Mouse (Mus musculus): Measurements from ENCODE around the gene Gm21981.

Gene Gm21981

GRCm38 (mm10) chr17:47703556-47703955, 9.3 kb upstream of the Gm21981 start:
- in situ Hi-C loops (cut with MboI, MseI) = no loop called here

GRCm38 (mm10) chr17:47702548-47703345, 8.5 kb upstream of the Gm21981 start:
- in situ Hi-C loops (cut with MboI, MseI) = no loop called here

GRCm38 (mm10) chr17:47701793-47702192, 7.5 kb upstream of the Gm21981 start:
- in situ Hi-C loops (cut with MboI, MseI) = no loop called here

- in situ Hi-C loops (cut with MboI, MseI) = no loop called here
Observed at GRCm38 (mm10) chr17:47699055-47699454, 4.8 kb upstream of the Gm21981 start.

- in situ Hi-C loops (cut with MboI, MseI) = no loop called here
Observed at GRCm38 (mm10) chr17:47698156-47698555, 3.9 kb upstream of the Gm21981 start.

GRCm38 (mm10) chr17:47695337-47695710, 1.1 kb upstream of the Gm21981 start:
- in situ Hi-C loops (cut with MboI, MseI) = no loop called here

GRCm38 (mm10) chr17:47694503-47695336, 465 bp upstream of the Gm21981 start, which contains the start of gene Prickle4:
Prickle4 (minus strand) TSS chr17:47694736.
- in situ Hi-C loops (cut with MboI, MseI) = loop anchor here (5.0 kb wide), 2 partner anchors 57 to 187 kb away; partner anchors contain the start of gene Ccnd3

- in situ Hi-C loops (cut with MboI, MseI) = loop anchor here (5.0 kb wide), 2 partner anchors 57 to 187 kb away; partner anchors contain the start of gene Ccnd3
Observed at GRCm38 (mm10) chr17:47693671-47694441, 399 bp downstream of the Gm21981 start.

GRCm38 (mm10) chr17:47691650-47692049, 2.6 kb downstream of the Gm21981 start:
- in situ Hi-C loops (cut with MboI, MseI) = loop anchor here (5.0 kb wide), 2 partner anchors 54 to 184 kb away; partner anchors contain the start of gene Ccnd3

- in situ Hi-C loops (cut with MboI, MseI) = loop anchor here (5.0 kb wide), 2 partner anchors 53 to 183 kb away; partner anchors contain the start of gene Ccnd3
Observed at GRCm38 (mm10) chr17:47689894-47690293, 4.4 kb downstream of the Gm21981 start.

- in situ Hi-C loops (cut with MboI, MseI) = no loop called here
Observed at GRCm38 (mm10) chr17:47688608-47689575, 5.4 kb downstream of the Gm21981 start, which contains the start of gene Frs3. Frs3 (plus strand) TSS chr17:47689030.

GRCm38 (mm10) chr17:47688344-47688607, 6.0 kb downstream of the Gm21981 start, which contains the start of gene Tomm6:
Tomm6 (minus strand) TSS chr17:47688386.
- in situ Hi-C loops (cut with MboI, MseI) = no loop called here

- in situ Hi-C loops (cut with MboI, MseI) = no loop called here
Observed at GRCm38 (mm10) chr17:47687409-47688343, 6.6 kb downstream of the Gm21981 start.

- in situ Hi-C loops (cut with MboI, MseI) = no loop called here
Observed at GRCm38 (mm10) chr17:47682836-47683235, 11.4 kb downstream of the Gm21981 start.

GRCm38 (mm10) chr17:47678702-47679101, 15.6 kb downstream of the Gm21981 start:
- in situ Hi-C loops (cut with MboI, MseI) = no loop called here

GRCm38 (mm10) chr17:47678238-47678637, 16.0 kb downstream of the Gm21981 start:
- in situ Hi-C loops (cut with MboI, MseI) = no loop called here

- in situ Hi-C loops (cut with MboI, MseI) = no loop called here
Observed at GRCm38 (mm10) chr17:47676581-47676980, 17.7 kb downstream of the Gm21981 start.

- in situ Hi-C loops (cut with MboI, MseI) = no loop called here
Observed at GRCm38 (mm10) chr17:47672311-47673111, 21.7 kb downstream of the Gm21981 start.

GRCm38 (mm10) chr17:47671988-47672310, 22.3 kb downstream of the Gm21981 start:
- in situ Hi-C loops (cut with MboI, MseI) = no loop called here

All from regulatory T cell (primary cell).